Mouse (Mus musculus) c-Kit-positive CD71-positive TER-119-positive erythroid progenitor cells, embryonic 14.5 days (primary cell): ENCODE results near the gene Kifc1.
A peak's percentile ranks its signal among the peaks of the same experiment; 100 is the strongest.
"Not testable (repeated sequence)": the region's sequence is repeated elsewhere in the genome, so short reads cannot be mapped to it uniquely, and the experiment has no call there.

Experiments
- DNase-seq: peaks from one replicate; pipeline ENCODE4 v3.0.0-alpha.2; 2013; ENCODE audit warnings: low spot score

The Kifc1 gene

GRCm38 (mm10) chr17:33902079-33902478 lies 11.6 kb upstream of the Kifc1 start:
- no peak for DNase-seq

GRCm38 (mm10) chr17:33901653-33902052 lies 11.2 kb upstream of the Kifc1 start:
- no peak for DNase-seq

GRCm38 (mm10) chr17:33900989-33901314 lies 10.5 kb upstream of the Kifc1 start:
- no peak for DNase-seq

- DNase-seq = no peak
These were observed 10.0 kb upstream of the Kifc1 start for GRCm38 (mm10) chr17:33900281-33900988.

GRCm38 (mm10) chr17:33899642-33900041 lies 9.2 kb upstream of the Kifc1 start:
- DNase-seq = no peak

GRCm38 (mm10) chr17:33898193-33898592 lies 7.7 kb upstream of the Kifc1 start:
- not testable (repeated sequence) for DNase-seq

GRCm38 (mm10) chr17:33897114-33897794 lies 6.8 kb upstream of the Kifc1 start:
- peak; percentile 83 for DNase-seq

GRCm38 (mm10) chr17:33893011-33893410 lies 2.5 kb upstream of the Kifc1 start:
- not testable (repeated sequence) for DNase-seq

- DNase-seq = no peak
These were observed 2.0 kb upstream of the Kifc1 start for GRCm38 (mm10) chr17:33892429-33892828.

- DNase-seq = not testable (repeated sequence)
These were observed 1.4 kb upstream of the Kifc1 start for GRCm38 (mm10) chr17:33891892-33892291.

GRCm38 (mm10) chr17:33891357-33891756 lies 896 bp upstream of the Kifc1 start:
- DNase-seq = no peak

- DNase-seq = not testable (repeated sequence)
These were observed 424 bp downstream of the Kifc1 start for GRCm38 (mm10) chr17:33889941-33890532.

GRCm38 (mm10) chr17:33888230-33888629 lies 2.2 kb downstream of the Kifc1 start:
- DNase-seq = not testable (repeated sequence)

GRCm38 (mm10) chr17:33887802-33888201 lies 2.7 kb downstream of the Kifc1 start:
- DNase-seq = not testable (repeated sequence)

GRCm38 (mm10) chr17:33884320-33884719 lies 6.1 kb downstream of the Kifc1 start:
- DNase-seq = not testable (repeated sequence)

- not testable (repeated sequence) for DNase-seq
These were observed 14.7 kb downstream of the Kifc1 start for GRCm38 (mm10) chr17:33875797-33876196.

GRCm38 (mm10) chr17:33874411-33874810 lies 16.1 kb downstream of the Kifc1 start:
- DNase-seq = no peak

GRCm38 (mm10) chr17:33873537-33873936 lies 16.9 kb downstream of the Kifc1 start, which contains the start of gene Gm7029:
Gene Gm7029, plus strand, starts transcription at chr17:33873837.
- DNase-seq = not testable (repeated sequence)

GRCm38 (mm10) chr17:33865330-33866030 lies 25.0 kb downstream of the Kifc1 start:
- DNase-seq = peak; percentile 81

GRCm38 (mm10) chr17:33857816-33858215 lies 32.6 kb downstream of the Kifc1 start:
- no peak for DNase-seq

GRCm38 (mm10) chr17:33851331-33851730 lies 39.1 kb downstream of the Kifc1 start:
- DNase-seq = no peak

- no peak for DNase-seq
These were observed 42.3 kb downstream of the Kifc1 start for GRCm38 (mm10) chr17:33848139-33848538.
